Mouse (Mus musculus) layer of hippocampus, adult 18-20 months (tissue): ENCODE results near the gene Ak7. TPM values are rescaled to one million over a fixed set of nuclear protein-coding genes. Genes with fewer than 3 reads are reported as not detected.

Experiments
- DNase-seq, 2 experiments: peaks; one replicate each; pipeline ENCODE4 v3.0.0; 2022; ENCODE audit warnings: low spot score in 2 of 2
- total RNA-seq, 2 experiments: library from RNA; stranded (reverse); gene quantifications; 2 replicates each; pipeline ENCODE4 v1.2.3; 2021

The Ak7 gene
- total RNA-seq, 2 experiments from 2014 or later: 1.7 to 2.5 TPM

- DNase-seq: no peak
Measured at GRCm38 (mm10) chr12:105727268-105727667, 21.5 kb downstream of the Ak7 start.

GRCm38 (mm10) chr12:105727964-105728363 is 22.2 kb downstream of the Ak7 start:
- DNase-seq: peak; percentile 13 to 48

GRCm38 (mm10) chr12:105730851-105731460 is 25.2 kb downstream of the Ak7 start:
- DNase-seq: no peak

- DNase-seq: no peak
Measured at GRCm38 (mm10) chr12:105733370-105734159, 27.8 kb downstream of the Ak7 start.

- DNase-seq: no peak
Measured at GRCm38 (mm10) chr12:105735226-105735888, 29.6 kb downstream of the Ak7 start.

- no peak for DNase-seq
Measured at GRCm38 (mm10) chr12:105735889-105736251, 30.1 kb downstream of the Ak7 start.

- no peak for DNase-seq
Measured at GRCm38 (mm10) chr12:105738316-105739096, 32.7 kb downstream of the Ak7 start.

- DNase-seq: no peak
Measured at GRCm38 (mm10) chr12:105739656-105740055, 33.9 kb downstream of the Ak7 start.

GRCm38 (mm10) chr12:105748114-105748513 is 42.3 kb downstream of the Ak7 start:
- no peak for DNase-seq

- DNase-seq: no peak
Measured at GRCm38 (mm10) chr12:105753813-105754212, 48.0 kb downstream of the Ak7 start.

GRCm38 (mm10) chr12:105757816-105758497 is 52.2 kb downstream of the Ak7 start:
- no peak for DNase-seq

- no peak for DNase-seq
Measured at GRCm38 (mm10) chr12:105758911-105759310, 53.1 kb downstream of the Ak7 start.

GRCm38 (mm10) chr12:105759849-105760478 is 54.2 kb downstream of the Ak7 start:
- DNase-seq: no peak

- no peak for DNase-seq
Measured at GRCm38 (mm10) chr12:105761171-105761570, 55.4 kb downstream of the Ak7 start.

GRCm38 (mm10) chr12:105761629-105762028 is 55.9 kb downstream of the Ak7 start:
- DNase-seq: no peak

- DNase-seq: no peak
Measured at GRCm38 (mm10) chr12:105769700-105770099, 63.9 kb downstream of the Ak7 start.

- no peak for DNase-seq
Measured at GRCm38 (mm10) chr12:105774871-105775270, 69.1 kb downstream of the Ak7 start.

GRCm38 (mm10) chr12:105777651-105778050 is 71.9 kb downstream of the Ak7 start:
- no peak for DNase-seq

- peak; percentile 87 to 93 for DNase-seq
Measured at GRCm38 (mm10) chr12:105784196-105784999, 78.6 kb downstream of the Ak7 start, which contains the start of gene Papola. Gene Papola (plus strand): TSS chr12:105784694.
